Mouse (Mus musculus): ENCODE results near the gene Scube2. TPM values are rescaled to one million over a fixed set of nuclear protein-coding genes. Genes with fewer than 3 reads are reported as not detected.
A peak's percentile ranks its signal among the peaks of the same experiment; 100 is the strongest.

The Scube2 gene
- 1 to 10 TPM; 1.3 to 1.4 TPM for total RNA-seq (2021)
- long read RNA-seq, partial matches to known transcripts, result 0 of 2 reads
- long read RNA-seq, other reads (novel, unspliced or antisense), result 1 of 2 reads

DNA sequence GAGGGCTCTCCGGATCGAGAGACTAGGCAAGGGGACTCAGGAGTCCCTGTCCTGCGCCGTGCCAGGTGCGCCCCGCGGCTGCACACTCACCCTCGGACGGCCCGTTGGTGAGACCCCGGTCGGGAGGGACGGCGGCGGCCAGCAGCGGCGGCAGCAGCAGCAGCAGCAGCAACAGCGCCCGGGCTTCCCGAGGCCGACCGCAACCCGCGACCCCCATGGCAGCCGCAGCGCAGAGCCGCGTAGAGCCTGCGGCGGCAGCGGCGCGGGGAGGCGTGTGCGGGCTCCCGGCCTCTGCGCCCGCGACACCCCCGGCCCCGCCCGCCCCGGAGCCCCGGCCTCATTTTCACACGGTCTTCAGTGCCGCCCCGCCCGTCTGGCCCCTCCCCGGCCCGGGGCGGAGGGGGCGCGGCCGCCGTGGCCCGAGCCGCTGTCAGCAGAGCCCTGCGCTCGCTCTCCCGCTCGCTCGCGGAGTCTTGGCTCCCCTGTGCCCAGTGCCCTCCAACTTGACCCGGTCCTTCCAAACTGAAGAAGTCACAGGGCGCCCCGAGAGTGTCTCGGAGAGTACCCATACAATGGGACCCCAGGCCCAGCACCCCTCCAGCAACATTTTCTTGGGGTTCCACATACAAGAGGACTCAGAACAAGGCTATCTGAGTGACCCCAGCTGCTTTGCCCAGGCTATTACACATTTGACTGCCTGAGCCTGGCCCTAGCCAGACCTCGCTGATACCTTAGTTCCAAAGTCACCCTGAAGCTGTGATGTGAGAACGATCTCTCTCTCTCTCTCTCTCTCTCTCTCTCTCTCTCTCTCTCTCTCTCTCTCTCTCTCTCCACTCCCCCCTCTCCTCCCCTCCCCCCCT is at the start of gene Scube2:
Scube2 (minus strand) TSS at position 310 of the 860 bp plus-strand sequence.
- no peak for DNase-seq (ENCODE audit: low spot score in 2 of 2)

DNA sequence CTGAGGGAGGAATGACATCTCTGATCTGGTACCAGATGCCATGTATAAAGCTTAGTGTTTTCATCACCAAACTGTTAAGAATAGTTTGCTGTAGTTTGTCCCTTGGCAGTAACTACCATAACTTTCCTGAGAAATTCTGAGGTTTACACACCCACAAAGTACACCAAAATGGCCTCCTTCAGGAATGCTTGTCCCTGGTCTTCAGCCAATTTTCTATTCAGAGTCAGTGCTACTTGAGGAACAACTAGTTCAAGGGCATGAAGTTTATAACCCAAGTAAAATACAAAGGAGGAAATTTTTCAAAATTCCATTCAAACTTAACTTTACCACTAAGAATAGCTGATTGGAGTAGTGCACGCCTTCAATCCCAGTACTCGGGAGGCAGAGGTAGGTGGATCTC is 40.7 kb upstream of the Scube2 start:
- no peak for DNase-seq (ENCODE audit: low spot score in 2 of 2)

DNA sequence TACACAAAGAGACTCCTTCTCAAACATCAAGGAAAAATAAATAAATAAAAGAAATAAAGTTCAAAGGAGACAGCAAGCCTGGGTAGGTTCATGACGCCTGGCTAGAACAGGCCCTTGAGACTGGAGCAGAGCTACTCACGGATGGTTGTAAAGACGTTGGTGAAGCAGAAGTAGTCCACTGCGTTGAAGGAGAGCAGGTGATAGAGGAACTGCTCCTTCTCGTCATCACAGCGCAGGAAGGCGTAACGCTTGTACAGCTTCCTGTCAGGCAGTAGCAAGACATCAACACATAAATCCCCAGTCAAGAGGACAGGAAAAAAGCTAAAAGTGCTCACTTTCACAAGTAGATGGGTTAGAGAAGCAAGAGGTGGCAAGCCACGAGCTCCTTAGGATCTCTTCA is 35.4 kb upstream of the Scube2 start:
- no peak for DNase-seq (ENCODE audit: low spot score in 2 of 2)

DNA sequence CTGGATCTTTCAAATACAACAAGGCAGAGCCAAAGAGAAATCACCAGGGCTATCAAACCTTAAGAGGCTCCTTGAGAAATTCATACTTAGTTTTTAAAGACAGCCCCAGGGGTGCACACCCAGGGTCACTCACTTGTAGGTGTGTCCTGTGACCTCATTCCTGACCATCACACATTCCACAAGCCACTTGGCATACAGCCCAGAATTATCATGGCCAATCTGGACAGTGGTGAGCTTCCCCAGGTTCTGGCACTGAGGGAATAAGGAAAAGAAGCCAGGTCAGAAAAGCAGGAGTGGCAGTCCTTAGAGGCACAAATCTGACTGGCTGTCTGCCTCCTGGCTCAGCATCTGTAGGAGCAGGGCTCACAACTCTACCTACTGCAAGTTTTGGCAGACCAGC is 33.4 kb upstream of the Scube2 start:
- DNase-seq (ENCODE audit: low spot score in 2 of 2), result no peak

DNA sequence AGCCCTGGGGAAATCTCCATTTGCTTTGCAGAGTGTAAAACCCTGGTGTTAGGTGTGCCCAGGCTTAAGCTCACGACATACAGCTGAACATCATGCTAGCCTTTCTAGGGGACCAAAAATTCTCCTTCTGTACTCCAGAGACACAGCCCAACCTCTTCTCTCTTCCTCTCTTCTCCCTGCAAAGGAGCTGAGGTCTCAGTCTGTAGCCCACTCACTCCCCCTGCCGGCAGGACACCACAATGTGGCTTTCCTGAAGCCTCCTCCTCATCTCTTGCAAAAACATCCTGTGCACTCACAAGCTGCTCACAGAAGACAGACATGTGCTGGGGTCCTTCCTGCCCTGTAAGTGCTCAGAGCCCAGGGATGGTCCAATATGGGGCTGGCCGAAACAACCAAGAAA is 27.1 kb upstream of the Scube2 start:
- peak; percentile 61 to 86 for DNase-seq (ENCODE audit: low spot score in 2 of 2)

DNA sequence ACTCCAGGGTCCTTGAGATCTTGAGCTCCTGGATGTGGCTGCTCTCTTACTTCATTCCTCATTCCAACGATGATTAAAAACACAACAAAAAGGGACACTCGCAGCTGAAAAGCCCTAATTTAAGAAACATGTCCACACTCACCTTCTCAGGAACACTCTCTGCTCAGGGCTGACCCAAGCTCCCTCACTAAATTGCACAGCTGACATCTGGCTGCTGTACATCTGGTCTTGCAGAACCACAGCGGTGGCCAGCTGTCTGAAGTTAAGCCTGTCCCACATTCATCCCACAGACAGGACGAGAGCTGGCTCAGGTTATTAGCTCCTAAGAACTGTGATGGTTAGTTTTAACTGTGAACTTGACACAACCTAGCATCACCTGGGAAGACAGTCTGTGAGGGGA is 26.3 kb upstream of the Scube2 start:
- DNase-seq (ENCODE audit: low spot score in 2 of 2), result no peak

DNA sequence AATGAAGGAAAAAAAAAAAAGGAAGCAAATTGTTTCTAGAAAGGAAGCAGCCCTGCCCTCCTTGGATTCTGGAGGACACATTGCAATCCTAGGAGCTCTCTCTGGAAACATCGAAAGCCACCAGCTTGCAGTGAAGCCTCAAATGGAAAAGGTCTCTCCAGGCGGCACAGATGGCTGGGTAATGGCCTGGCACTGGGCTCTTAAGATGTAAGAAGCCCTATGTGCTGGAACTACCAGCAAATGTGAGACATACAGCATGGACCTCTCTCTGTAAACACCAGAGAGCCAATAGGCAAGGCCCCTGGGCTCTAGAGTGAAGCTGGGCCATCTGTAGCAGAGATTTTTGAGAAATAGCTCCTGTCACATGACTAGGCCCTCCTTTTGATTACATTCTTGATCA is 24.8 kb upstream of the Scube2 start:
- no peak for DNase-seq (ENCODE audit: low spot score in 2 of 2)

DNA sequence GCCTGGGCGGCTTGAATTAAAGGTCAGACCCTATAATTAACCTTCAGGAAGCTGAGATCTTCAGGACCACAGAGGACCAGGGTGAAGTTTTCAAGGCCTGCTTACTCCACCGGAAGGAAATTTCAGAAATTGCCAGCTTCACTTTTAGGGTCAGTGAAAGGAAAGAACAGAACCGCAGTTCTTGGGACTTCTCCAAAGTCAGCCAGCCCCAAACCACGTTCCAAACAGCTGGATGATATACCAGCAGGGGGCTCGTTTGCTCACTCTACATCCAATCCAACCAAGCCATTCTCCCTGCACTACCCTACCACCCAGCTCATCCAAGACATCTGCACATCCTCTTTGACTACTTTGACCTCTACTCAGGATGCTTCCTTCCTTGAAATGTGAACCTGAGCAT is 23.8 kb upstream of the Scube2 start:
- DNase-seq (ENCODE audit: low spot score in 2 of 2), result no peak

DNA sequence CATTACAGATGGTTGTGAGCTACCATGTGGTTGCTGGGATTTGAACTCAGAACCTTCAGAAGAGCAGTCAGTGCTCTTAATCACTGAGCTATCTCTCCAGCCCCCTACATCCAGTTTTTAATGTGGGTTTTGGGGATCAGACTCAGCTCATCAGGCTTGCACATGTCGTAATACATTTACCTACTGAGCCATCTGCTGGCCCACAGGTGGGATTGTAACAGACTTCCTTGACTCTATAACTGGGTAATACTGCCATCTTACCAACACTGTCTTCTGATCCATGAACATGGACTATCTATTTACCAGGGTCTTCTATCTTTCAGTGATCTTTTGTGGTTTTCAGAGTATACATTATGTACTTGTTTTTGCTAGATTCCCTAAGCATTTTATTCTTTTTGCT is 20.8 kb upstream of the Scube2 start:
- DNase-seq (ENCODE audit: low spot score in 2 of 2), result no peak

DNA sequence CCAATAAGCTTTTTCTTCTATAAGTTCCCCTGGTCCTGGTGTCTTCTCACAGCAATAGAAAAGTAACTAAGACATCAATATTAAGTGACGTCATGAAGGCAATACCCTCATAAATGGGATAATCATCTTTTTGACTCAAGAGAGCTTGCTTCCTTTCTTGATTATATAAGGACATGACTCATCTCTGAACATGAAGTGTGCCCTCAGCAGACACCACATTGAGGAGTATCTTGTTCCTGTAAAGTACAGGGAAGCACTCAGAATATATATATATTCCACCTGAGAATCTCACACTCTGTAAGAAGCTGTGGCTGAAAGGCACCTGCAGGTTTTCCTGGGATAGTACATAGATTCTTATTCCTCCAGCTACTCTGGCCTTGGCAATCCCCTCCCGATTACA is 17.1 kb upstream of the Scube2 start:
- DNase-seq (ENCODE audit: low spot score in 2 of 2), result no peak

DNA sequence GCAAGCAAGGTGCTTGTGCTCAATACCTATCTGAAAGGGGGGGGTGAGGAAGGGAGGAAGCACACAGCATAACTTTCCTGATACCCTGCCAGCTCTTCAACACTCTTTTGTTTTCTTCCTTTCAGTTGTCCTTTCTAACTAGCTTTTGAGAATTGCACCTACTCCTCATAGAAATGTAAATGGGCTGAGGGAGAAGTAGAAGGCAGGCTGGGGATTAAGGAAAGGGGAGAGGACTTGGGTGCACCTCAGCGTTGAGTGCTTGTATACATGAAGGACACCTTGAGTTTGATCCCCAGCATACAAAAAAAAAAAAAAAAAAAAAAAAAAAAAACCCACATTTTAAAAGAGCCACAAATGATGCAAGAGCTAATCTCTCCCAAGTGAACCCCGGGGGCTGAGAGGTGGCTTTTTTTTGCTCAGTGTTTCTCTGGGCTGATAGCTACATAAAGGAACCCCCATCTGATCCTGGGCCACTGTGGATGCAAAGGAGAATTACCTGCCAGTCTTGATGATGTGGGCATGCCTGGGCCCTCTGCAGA is 16.2 kb upstream of the Scube2 start:
- DNase-seq (ENCODE audit: low spot score in 2 of 2), result no peak

DNA sequence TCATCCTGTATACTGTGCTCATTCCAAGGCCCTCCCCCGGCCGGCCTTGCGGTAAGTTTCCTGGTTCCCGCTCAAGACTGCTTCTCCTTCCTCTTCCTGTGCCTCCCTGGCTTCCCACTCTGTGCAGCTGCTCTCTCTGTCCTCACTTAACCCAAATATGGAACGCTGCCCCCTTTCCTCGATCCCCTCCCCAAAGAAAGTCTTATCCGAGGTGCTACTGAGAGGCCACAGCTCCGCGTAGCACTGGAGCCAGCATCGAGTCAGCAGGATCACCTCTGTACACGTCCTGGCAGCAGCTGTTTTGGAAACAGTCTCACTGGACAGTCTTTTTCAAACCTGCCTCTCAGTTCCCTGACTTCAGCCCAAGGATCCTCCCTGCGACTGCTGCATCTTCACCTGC is 13.7 kb upstream of the Scube2 start:
- DNase-seq (ENCODE audit: low spot score in 2 of 2), result no peak

DNA sequence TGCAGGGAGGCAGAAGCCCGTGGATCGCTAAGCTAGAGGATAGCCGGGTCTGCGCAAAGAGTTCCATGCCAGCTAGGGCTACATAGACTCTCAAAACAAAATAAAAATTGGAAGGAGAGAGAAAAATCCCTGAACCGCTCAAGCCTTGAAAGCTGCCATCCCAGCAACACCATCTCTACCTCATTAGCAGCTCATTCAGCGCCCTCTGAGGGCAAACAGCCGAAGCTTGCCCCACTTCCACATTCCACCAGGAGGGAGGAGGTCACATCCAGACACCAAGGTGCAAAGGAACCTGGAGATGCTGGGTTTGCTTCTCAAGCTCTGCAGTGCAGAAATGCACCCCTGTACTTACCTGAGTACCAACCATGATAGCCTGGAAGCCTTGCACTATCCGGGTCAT is 10.6 kb upstream of the Scube2 start:
- no peak for DNase-seq (ENCODE audit: low spot score in 2 of 2)

DNA sequence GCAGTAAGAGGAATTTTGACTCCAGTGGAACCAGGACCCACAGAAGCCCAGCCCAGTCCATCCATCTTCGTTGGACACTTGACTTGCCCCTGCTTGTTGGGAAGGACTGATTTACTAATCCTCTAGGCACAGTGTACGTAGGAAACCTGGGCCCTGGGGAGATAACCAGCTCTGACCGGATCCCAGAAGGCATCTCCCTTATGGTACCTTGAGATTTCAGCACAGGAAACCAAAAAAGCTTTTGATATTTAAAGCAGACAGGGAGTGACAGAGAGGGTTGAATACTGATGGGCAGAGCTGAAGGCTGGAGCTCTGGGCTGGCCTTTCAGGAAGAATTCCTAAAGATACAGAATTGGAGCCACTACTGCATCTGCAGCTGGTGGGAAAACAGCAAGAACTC is 10.1 kb upstream of the Scube2 start:
- no peak for DNase-seq (ENCODE audit: low spot score in 2 of 2)

DNA sequence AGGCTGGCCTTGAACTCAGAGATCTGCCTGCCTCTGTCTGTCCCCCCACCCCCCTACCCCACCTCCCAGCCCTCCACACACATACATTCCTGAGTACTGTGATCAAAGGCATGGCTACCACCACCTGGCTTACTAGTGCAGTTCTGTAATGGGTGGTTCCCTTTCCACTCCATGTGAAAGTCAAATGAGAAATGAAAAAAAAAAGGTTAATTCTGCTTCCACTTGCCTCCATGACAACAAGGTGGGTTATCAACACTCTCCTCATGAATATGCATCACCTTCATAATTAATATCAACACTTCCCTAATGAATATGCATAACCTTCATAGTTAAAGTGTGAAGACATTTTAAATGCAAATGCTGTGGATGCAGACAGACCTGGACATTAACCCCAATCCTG is 9.6 kb upstream of the Scube2 start:
- DNase-seq (ENCODE audit: low spot score in 2 of 2), result no peak

DNA sequence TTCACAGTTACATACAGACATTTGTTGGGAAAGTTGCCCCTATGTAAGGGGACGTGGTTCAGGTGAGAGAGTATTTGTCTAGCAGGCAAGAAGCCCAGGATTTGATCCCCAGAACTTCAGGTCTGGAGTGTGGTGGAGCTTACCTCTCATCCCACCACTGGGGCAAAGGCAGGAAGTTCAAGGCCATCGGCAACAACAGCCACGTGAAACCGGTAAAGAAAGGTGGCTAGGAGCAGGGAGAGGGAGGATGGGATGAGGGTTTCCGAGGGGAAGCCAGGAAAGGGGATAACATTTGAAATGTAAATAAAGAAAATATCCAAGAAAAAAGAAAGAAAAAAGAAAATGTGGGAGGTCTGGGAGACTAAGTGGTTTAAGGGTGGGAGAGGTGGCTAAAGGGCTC is 7.7 kb upstream of the Scube2 start:
- no peak for DNase-seq (ENCODE audit: low spot score in 2 of 2)

DNA sequence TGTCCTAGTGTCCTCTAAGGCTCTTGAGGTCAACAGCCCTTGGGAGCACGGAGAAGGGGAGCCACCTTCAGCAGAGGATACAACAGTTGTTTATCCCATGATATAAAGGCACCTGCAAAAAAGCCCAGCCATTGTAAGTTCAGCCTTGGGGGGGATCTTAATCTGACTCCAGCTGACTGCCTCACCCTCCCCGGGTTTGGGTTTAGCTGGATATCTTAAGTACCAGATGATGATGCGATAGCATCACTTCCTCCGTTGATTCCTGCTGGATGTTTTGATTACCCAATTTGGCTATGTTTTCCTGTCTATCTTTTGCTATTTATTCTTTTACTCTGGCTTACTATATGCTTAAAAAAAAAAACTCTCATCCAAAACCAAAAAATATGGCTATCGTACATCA is 5.8 kb upstream of the Scube2 start:
- no peak for DNase-seq (ENCODE audit: low spot score in 2 of 2)

DNA sequence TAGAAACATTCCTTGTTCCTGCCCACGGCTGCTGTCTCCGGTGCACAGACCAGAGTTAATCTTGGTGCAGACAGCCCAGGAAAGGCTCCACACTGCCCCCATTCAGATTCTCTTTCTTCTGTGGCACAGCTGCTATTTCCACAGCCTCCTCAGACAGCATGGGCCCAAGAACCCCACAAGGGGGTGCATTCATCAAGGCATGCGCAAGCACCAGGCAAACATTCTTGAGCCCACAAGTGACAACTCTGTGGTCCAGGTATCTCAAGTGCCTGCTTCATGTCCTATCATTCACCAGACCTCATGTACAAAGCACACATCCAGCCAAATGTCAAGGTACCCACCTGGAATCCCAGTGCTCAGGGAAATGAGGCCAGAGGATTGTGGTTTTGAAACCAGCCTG is 3.0 kb upstream of the Scube2 start:
- no peak for DNase-seq (ENCODE audit: low spot score in 2 of 2)

DNA sequence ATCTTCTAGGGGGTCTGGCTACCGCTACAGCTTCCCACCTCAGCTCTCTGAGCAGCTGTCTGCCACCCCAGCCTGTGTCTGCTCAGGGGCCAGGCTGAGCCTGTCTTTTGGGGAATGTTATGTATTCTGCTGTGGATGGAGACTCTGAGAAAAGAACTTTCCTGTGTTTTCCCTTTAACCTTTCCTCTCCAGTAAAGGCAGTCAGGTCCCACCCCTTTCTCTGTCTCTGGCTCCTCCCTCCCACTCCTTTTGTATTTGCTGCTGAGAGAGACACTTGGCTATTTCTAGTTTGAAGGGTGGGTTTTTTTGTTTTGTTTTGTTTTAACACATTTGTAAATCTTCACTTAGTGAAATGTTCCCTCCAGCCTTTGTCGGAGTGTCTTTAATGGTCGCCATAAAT is 1.2 kb upstream of the Scube2 start:
- DNase-seq (ENCODE audit: low spot score in 2 of 2), result no peak

DNA sequence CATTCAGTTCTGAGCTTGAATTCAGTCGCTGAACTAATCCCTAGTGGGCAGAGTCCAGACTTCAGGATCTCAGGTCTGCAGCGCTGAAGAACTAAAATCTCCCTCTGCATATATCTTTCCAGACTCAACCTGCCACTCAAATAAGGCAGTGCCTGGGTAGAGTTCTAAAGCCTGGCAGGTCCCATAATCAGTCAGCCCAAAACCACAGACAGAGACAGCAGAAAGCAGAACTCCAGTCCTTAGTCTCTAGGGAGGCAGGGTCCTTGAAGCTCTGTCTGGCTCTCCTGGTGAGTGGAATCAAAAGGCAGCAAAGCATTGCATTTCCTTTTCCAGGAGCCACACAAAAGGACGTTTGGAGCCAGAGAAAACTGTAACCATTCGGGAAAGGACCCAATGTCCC is 1.9 kb downstream of the Scube2 start:
- no peak for DNase-seq (ENCODE audit: low spot score in 2 of 2)

DNA sequence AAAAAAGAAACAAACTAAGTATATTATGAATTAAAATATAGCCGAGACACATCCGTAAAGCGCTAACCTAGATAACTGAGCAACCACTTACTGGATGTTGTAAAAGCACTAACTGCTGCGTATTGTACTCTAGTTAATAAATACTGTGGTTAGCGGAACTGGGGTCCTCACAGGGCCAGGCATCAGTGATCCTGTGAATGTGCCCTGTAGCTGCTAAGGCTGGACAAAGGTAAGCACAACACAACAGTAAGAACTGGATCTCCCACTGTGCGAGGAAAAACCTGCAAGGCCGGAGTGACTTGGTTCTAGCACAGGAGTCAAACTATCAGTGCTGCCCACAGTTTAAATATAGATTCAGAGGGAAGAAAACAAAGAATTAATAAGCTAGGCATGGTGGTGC is 5.3 kb downstream of the Scube2 start:
- DNase-seq (ENCODE audit: low spot score in 2 of 2), result no peak

DNA sequence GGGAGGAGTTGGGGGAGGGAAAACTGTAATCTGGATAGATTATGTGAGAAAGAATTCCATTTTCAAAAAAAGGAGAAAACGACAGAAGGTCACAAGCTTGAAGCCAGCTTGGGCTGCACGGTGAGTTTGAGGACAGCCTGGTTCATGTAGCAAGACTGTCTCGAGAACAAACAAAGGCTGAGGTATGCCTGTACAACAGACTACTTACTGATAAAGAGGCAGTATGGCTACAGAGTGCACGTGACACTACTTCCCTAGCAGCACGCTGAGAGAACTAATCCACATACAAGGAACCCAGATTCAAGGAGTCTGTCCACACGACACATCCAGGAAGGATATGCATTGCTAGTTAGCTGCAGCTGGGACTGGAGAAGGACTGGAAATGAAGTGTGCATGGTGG is 6.1 kb downstream of the Scube2 start:
- no peak for DNase-seq (ENCODE audit: low spot score in 2 of 2)

DNA sequence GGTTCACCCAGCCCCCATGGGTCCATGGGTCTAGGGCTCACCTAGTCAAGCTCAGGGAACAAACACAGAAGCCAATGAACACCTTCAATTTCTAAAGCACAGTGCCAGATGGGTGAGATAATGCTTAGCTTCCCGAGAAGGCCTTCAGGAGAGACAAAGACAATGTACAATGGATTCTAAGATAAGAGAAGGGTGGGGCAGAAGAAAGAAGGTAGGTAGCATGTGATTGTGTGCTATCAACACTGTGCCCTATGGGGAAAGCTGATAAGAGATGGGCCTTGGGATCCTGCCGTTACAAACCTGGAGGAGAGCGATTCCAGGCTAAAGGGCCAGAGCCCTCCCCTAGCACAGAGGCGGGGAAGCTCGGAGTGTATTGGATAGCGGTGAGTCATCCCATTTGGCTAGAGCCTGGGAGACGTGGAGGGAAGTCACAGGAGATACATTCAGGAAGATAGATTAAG is 12.7 kb downstream of the Scube2 start:
- no peak for DNase-seq (ENCODE audit: low spot score in 2 of 2)

Data from layer of hippocampus, adult 18-20 months (tissue).